Mouse (Mus musculus) T-cell, adult 66 days (primary cell): ENCODE results near the gene Ankrd27. TPM values are rescaled to one million over a fixed set of nuclear protein-coding genes. Genes with fewer than 3 reads are reported as not detected.

ENCODE experiments used
- total RNA-seq, 2 experiments: library from RNA; stranded (reverse); gene quantifications; 3 replicates in 1 of 2; 4 replicates in 1 of 2; pipeline ENCODE4 v1.2.4; 2023

The Ankrd27 gene
- 10 to 100 TPM; 45.3 to 61.6 TPM for total RNA-seq

GRCm38 (mm10) chr7:35586055-35586905 is at the start of gene Ankrd27:
TSS of gene Ankrd27 (plus strand) at chr7:35586244.

DNA sequence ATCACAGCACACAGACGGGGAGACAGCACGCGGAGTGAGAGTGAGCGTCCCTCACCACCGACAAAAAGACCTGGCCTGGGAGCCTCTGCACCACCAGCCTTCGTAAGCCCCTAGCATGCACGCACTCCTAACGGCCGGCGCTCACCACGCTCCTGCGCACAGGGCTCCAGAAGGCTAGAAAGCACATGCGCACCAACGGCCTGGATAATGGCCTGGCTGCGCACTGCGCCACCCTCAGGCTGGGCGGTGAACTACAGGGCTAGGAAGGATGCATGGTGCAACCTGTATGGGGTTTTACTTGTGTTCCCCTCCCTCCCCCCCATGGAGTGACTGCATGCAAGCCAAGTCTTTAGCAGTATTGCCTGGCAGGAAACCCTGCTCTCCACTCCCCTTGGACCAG is 48.5 kb upstream of the Ankrd27 start, which contains the start of gene Tdrd12:
TSS of gene Tdrd12 (minus strand) at position 184 of the 400 bp plus-strand sequence.

GRCm38 (mm10) chr7:35556205-35556603 is 29.8 kb upstream of the Ankrd27 start, which contains the start of gene Nudt19:
TSS of gene Nudt19 (minus strand) at chr7:35556304.

DNA sequence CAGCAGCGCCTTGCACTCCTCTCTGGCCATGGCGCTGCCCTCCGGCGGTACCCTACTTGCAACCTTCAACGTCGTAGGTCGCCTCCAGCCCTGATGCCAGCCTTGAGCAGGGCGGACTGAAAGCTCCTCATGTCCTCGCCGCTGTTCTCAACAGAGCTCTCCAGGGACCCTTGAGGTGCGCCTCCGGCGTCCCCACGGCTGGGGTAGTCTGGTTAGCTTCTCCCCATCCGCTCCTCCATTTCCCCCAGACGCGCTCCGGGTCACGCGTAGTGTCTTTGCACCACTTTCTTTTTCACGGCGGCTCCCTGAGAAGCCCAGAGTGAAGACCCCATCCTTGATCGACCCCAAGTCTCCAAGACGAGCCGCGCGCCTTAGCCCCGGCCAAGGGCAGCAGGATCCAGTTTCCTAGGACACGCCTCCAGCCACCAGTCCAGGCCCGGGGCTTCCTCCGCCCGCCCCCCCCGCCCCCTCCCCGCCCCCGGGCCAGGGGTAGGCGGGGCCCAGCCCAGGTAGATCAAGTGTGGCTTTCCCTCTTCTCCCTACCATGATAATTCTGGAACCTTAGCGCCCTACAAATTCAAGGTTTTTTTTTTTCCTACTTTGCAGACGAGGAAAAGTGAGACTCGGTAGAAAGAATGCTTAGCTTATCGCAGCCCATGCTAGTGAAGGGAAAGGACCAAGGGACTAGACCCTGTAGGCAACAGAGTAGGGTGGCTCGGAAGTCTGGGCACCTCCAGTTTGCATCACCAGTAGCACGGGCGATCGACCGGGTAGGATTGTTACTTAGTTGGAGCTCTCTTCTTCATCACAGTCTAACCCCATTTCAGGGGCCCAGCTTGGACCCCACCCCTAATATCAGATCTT is 621 bp upstream of the Ankrd27 start, which contains the start of gene Rgs9bp:
TSS of gene Rgs9bp (minus strand) at position 392 of the 864 bp plus-strand sequence.

GRCm38 (mm10) chr7:35647101-35647698 is 61.2 kb downstream of the Ankrd27 start, which contains the start of gene Pdcd5:
TSS of gene Pdcd5 (minus strand) at chr7:35647521.

Other genes starting within 250 kb of the Ankrd27 start
- 10 to 100 TPM in 1 of 2 experiments, 1 to 10 TPM in 1; 9.2 to 11.8 TPM for gene Faap24, start 189.4 kb upstream of the Ankrd27 start, total RNA-seq
- gene Cep89, start 189.2 kb upstream of the Ankrd27 start, total RNA-seq: 10 to 100 TPM; 10.4 to 13.3 TPM
- not detected for gene Slc7a9, start 137.4 kb upstream of the Ankrd27 start, total RNA-seq
- not detected for gene Tdrd12, start 48.5 kb upstream of the Ankrd27 start, total RNA-seq
- gene Nudt19, start 29.9 kb upstream of the Ankrd27 start, total RNA-seq: 10 to 100 TPM; 23.5 to 30.5 TPM
- under 1 TPM; 0.18 to 0.26 TPM for gene Rgs9bp, start 662 bp upstream of the Ankrd27 start, total RNA-seq
- 10 to 100 TPM; 59.5 to 60.1 TPM for gene Pdcd5, start 61.3 kb downstream of the Ankrd27 start, total RNA-seq
- 10 to 100 TPM; 45.6 to 54.1 TPM for gene Dpy19l3, start 168.2 kb downstream of the Ankrd27 start, total RNA-seq
- gene Zfp507, start 216.8 kb downstream of the Ankrd27 start, total RNA-seq: 10 to 100 TPM; 57.7 to 61.5 TPM